Mouse (Mus musculus) midbrain, embryonic 13.5 days (tissue): ENCODE results near the gene Ptp4a2. TPM values are rescaled to one million over a fixed set of nuclear protein-coding genes. Genes with fewer than 3 reads are reported as not detected.

Source experiments
- ATAC-seq: fragments of 200-750 bp; cut with Nextera tagmentation; 2 replicates; pipeline ENCODE4 v1.8.0; 2017; ENCODE audit warnings: mild to moderate bottlenecking, moderate TSS enrichment, moderate library complexity
- H3K27ac ChIP-seq: fragments of 300-500 bp; sonication (generic); 2 replicates; pipeline ENCODE4 v1.5.1; 2015; ENCODE audit warnings: inconsistent platforms, mild to moderate bottlenecking, moderate library complexity
- H3K27me3 ChIP-seq: fragments of 300-500 bp; sonication (generic); 2 replicates; pipeline ENCODE4 v1.6.1; 2015; ENCODE audit warnings: mild to moderate bottlenecking, inconsistent platforms
- H3K36me3 ChIP-seq: fragments of 300-500 bp; sonication (generic); 2 replicates; pipeline ENCODE4 v1.6.1; 2015; ENCODE audit warnings: mild to moderate bottlenecking, inconsistent platforms
- H3K4me1 ChIP-seq: fragments of 300-500 bp; sonication (generic); replicated peaks from 2 replicates; pipeline ENCODE4 v1.6.1; 2015; ENCODE audit warnings: inconsistent platforms
- H3K4me2 ChIP-seq: fragments of 300-500 bp; sonication (generic); replicated peaks from 2 replicates; pipeline ENCODE4 v1.6.1; 2015; ENCODE audit warnings: moderate library complexity, mild to moderate bottlenecking, inconsistent platforms
- H3K4me3 ChIP-seq: fragments of 300-500 bp; sonication (generic); replicated peaks from 2 replicates; pipeline ENCODE4 v1.5.1; 2015; ENCODE audit warnings: mild to moderate bottlenecking, inconsistent platforms
- H3K9ac ChIP-seq: fragments of 300-500 bp; sonication (generic); replicated peaks from 2 replicates; pipeline ENCODE4 v1.6.1; 2015; ENCODE audit warnings: mild to moderate bottlenecking, inconsistent platforms
- H3K9me3 ChIP-seq: fragments of 300-500 bp; sonication (generic); 2 replicates; pipeline ENCODE4 v1.6.1; 2016; ENCODE audit warnings: mild to moderate bottlenecking, inconsistent platforms
- WGBS: fragments of 180-500 bp; shearing (Covaris S2); methylation state at CpG from one replicate; pipeline ENCODE4 v1.1.7; 2015; 5-methylcytosine and 5-hydroxymethylcytosine counted together
- polyA plus RNA-seq: library from polyadenylated mRNA; unstranded; fragments of >200 nt; fragmentation: Nextera tagmentation; extraction: Ambion mirVana; gene quantifications from 2 replicates; pipeline ENCODE4 v1.2.1, GENCODE M21; 2015

Ptp4a2 gene
- polyA plus RNA-seq, 1 experiment from 2014 or later = 287 TPM

GRCm38 (mm10) chr4:129805059-129805458, 6.0 kb upstream of the Ptp4a2 start:
- no peaks in the 10 kb centered on the region for H3K4me1 ChIP-seq
- H3K36me3 ChIP-seq = no peaks in the 10 kb centered on the region
- H3K27ac ChIP-seq = no peak overlapping the region
- no peak for ATAC-seq
- no peak overlapping the region for H3K9ac ChIP-seq
- H3K4me3 ChIP-seq = no peak overlapping the region
- 87% methylated on average over 3 of the region's 3 CpGs for WGBS
- no peak overlapping the region for H3K4me2 ChIP-seq
- no peaks in the 10 kb centered on the region for H3K9me3 ChIP-seq
- H3K27me3 ChIP-seq = no peaks in the 10 kb centered on the region

- Histone ChIP-seq H3K4me3 (no peak overlapping the region), H3K27me3 (peaks cover 11% of the 10 kb centered on the region), H3K36me3 (no peaks in the 10 kb centered on the region), H3K9ac (no peak overlapping the region), H3K4me1 (peaks cover 5% of the 10 kb centered on the region), H3K9me3 (no peaks in the 10 kb centered on the region), H3K27ac (no peak overlapping the region), H3K4me2 (no peak overlapping the region)
- 88% methylated on average over 14 of the region's 14 CpGs for WGBS
- ATAC-seq = no peak
Observed at GRCm38 (mm10) chr4:129811605-129812468, 818 bp downstream of the Ptp4a2 start.

DNA sequence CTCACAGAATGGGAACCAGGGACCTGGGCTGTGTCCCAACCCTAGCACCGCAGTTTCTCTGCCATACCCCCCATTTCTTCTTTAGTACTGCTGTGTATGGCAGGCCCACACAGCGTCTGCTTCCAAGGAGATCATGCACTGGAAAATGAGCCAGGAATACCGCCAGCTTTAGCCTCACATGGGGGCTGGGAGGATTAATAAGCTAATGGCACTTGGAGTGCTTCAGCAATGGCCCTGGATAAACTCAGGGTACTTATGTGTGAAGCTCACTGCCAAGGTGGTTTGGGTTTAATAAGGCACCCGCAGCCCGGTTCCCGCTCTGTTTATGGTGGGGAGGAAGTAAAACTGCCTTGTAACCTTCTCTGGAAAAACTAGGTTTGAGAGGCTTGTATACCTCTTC, 6.6 kb downstream of the Ptp4a2 start:
- no peak for ATAC-seq
- Histone ChIP-seq H3K27ac (no peak overlapping the region), H3K9me3 (no peaks in the 10 kb centered on the region), H3K27me3 (no peaks in the 10 kb centered on the region), H3K36me3 (no peaks in the 10 kb centered on the region), H3K9ac (no peak overlapping the region), H3K4me2 (no peak overlapping the region), H3K4me1 (peaks cover 24% of the 10 kb centered on the region), H3K4me3 (no peak overlapping the region)
- whole genome bisulfite sequencing = 69% methylated on average over 6 of the region's 6 CpGs

DNA sequence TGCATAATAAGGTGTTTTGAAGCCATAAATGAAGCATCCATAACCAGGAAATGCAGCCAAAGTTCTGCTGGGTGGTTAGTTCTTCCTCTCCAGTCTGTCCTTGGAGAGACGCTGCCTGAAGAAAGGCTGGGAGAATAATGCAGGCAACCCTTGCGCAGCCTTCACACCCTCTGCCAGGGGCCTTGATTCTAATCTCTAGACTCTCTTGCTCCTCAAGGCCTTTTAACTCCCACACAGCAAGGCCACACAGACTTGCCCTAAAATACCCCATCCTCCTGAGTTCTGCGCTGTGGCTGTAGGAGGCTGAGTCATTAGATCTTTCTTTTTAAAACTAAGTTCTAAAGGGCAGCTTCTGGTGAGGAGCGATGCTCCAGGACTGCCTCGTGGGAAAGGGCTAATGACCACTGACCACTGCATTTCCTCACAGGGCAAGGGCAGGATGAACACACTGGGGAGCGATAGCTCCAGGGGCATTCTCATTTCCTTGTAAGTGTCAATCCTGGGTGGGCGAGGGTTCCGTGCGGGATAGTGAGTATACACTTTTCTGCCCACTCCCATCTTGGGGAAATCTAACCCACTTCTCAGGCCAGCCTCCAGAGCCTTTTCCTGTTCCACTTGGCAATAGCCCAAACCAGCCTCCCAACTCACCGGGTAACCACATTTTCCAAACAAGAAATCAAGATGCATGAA, 7.6 kb downstream of the Ptp4a2 start:
- 84% methylated on average over 10 of the region's 10 CpGs for WGBS
- peaks cover 35% of the 10 kb centered on the region for H3K4me1 ChIP-seq
- H3K9ac ChIP-seq = no peak overlapping the region
- no peak for ATAC-seq
- H3K9me3 ChIP-seq = no peaks in the 10 kb centered on the region
- no peak overlapping the region for H3K4me3 ChIP-seq
- H3K27ac ChIP-seq = no peak overlapping the region
- no peaks in the 10 kb centered on the region for H3K36me3 ChIP-seq
- no peak overlapping the region for H3K4me2 ChIP-seq
- H3K27me3 ChIP-seq = no peaks in the 10 kb centered on the region

DNA sequence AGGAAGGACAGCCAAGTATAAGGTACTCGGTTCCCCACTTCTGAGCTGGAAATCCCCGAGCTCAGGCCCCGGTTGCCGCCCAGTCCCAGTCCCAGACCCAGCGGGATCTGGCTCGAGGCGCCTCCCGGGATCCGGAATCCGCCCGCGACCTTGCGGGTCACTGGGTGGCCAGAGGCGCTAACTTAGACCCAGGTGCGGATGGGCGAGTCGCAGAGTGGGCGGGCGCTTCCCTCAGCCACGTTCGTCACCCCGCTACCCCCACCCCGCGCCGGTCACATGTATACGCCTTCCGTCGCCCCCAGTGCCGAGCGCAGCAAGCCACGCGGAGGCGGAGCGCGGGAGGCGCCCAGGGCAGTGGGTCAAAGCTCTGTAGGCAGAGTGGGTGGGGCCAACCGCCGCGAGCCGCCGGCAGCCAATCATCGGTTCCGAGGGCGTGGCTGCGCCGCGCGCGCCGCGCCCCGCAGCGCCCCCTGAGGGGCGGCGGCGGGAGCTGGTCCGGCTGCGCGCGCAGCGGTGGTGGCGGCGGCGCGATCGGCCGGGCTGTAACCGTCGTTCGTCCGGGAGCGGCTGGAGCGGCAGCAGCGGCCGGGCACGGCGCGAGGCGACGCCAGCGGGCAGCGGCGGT, 8.8 kb downstream of the Ptp4a2 start:
- peak overlapping the region; percentile 90 for H3K4me3 ChIP-seq
- peak overlapping the region; percentile 95 for H3K27ac ChIP-seq

DNA sequence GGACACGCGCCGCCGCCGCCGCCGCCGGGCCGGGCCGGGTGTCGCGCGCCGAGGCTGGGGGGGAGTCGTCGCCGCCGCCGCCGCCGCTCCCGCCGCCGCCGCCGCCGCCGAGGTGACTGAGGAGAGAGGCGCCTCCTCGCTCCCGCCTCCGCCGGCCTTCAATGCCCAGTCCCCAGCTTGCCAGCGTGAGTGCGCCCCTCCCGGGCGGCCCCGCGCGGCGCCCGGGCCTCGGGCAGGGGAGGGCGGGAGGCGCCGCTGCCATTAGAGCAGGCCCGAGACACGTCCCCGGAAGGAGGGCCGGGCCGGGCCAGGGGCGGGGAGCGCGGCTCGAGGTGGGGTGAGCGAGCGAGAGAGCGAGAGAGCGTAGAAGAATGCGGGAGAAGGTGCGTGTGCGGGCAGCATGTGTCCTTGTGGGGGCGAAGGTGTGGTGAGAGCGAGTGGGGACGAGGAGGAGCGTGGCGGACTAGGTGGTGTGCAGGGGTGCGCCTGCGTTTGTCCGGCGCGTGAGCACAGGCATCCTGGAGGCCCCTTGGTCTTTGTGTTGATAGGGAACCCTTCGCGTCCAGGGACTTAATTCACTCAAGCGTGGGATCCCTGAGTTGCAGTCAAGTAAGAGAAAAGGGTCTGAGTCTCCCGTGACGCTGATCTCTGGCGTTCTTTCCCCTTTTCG, 9.5 kb downstream of the Ptp4a2 start:
- H3K4me3 ChIP-seq = peak overlapping the region; percentile 90
- no peaks in the 10 kb centered on the region for H3K27me3 ChIP-seq
- H3K27ac ChIP-seq = peak overlapping the region; percentile 95
- H3K9ac ChIP-seq = peak overlapping the region; percentile 93
- no peaks in the 10 kb centered on the region for H3K9me3 ChIP-seq
- H3K4me1 ChIP-seq = peaks cover 44% of the 10 kb centered on the region
- under 1% methylated on average over 55 of the region's 79 CpGs for WGBS
- peak; percentile 92 for ATAC-seq
- H3K36me3 ChIP-seq = no peaks in the 10 kb centered on the region
- H3K4me2 ChIP-seq = peak overlapping the region; percentile 81

More for the DNA sequence above, 8.8 kb downstream of the Ptp4a2 start:
- H3K9ac ChIP-seq = peak overlapping the region; percentile 93
- under 1% methylated on average over 55 of the region's 83 CpGs for WGBS
- no peaks in the 10 kb centered on the region for H3K27me3 ChIP-seq
- H3K4me1 ChIP-seq = peaks cover 44% of the 10 kb centered on the region
- no peaks in the 10 kb centered on the region for H3K36me3 ChIP-seq
- H3K9me3 ChIP-seq = no peaks in the 10 kb centered on the region
- ATAC-seq = peak; percentile 93
- peak overlapping the region; percentile 81 for H3K4me2 ChIP-seq

- Histone ChIP-seq H3K36me3 (no peaks in the 10 kb centered on the region), H3K4me2 (peak overlapping the region; percentile 81), H3K9me3 (no peaks in the 10 kb centered on the region), H3K9ac (peak overlapping the region; percentile 93), H3K27me3 (no peaks in the 10 kb centered on the region), H3K4me3 (peak overlapping the region; percentile 90), H3K27ac (peak overlapping the region; percentile 95), H3K4me1 (peaks cover 44% of the 10 kb centered on the region)
- ATAC-seq = no peak
- 2% methylated on average over 16 of the region's 16 CpGs for WGBS
Observed at GRCm38 (mm10) chr4:129821087-129821616, 10.1 kb downstream of the Ptp4a2 start.

DNA sequence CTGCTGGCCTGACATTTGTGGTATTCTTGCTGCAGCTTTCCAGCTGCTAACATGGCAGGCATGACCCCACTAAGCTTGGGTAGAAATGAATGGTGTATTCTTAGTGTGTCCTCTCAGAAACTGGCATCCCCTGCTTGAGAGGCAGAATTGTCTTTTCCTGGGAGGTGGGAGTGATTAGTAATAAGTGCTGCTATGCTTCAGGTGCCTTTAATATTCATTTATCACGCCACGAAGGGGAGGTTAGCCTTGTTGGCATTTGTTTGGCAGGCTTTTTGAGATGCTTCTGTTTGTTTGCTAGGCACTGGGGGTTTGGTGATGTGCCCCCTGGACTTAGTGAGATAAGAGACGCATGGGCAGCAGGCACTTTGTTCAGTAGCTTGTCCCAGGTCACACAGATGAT, 11.3 kb downstream of the Ptp4a2 start:
- 76% methylated on average over 3 of the region's 3 CpGs for WGBS
- Histone ChIP-seq H3K9ac (0 out of 2 replicates have a peak overlapping the region, but pooled peaks have one; percentile 19), H3K9me3 (no peaks in the 10 kb centered on the region), H3K36me3 (no peaks in the 10 kb centered on the region), H3K27me3 (no peaks in the 10 kb centered on the region), H3K4me1 (peaks cover 51% of the 10 kb centered on the region), H3K4me3 (peak overlapping the region; percentile 90), H3K4me2 (peak overlapping the region; percentile 81), H3K27ac (no peak overlapping the region)
- ATAC-seq = no peak

DNA sequence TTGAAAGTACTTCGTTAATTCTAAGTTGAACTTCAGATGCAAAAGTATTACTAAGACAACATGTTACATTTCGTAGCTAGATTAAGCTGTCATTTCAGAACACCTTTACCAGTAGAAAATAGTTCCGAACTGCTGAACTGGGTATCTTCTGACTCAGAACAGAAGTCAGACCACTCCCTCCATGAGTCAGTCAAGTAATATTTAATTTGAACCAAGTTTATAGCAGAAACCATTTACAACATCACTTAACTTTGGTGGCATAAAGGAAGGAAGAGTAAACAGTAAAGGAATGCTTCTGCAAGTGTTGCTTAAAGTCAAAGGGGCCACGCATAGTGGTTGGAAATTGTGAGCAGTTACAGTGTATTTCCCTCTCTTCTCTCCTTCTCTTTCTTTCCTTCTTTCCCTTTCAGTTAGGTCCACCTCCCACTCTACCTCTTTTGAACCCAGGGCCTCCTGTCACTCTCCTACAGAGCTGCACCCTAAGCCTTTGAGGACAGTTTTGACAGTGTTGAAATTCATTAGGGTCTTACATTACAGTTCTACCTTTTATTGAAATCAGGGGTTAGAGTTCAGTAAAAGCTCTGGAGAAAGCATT, 12.3 kb downstream of the Ptp4a2 start:
- Histone ChIP-seq H3K9me3 (no peaks in the 10 kb centered on the region), H3K4me3 (no peak overlapping the region), H3K4me2 (no peak overlapping the region), H3K9ac (no peak overlapping the region), H3K4me1 (peaks cover 51% of the 10 kb centered on the region), H3K36me3 (no peaks in the 10 kb centered on the region), H3K27me3 (no peaks in the 10 kb centered on the region), H3K27ac (no peak overlapping the region)
- ATAC-seq = no peak
- WGBS = 90% methylated on average over 4 of the region's 4 CpGs

GRCm38 (mm10) chr4:129827611-129828010, 16.6 kb downstream of the Ptp4a2 start:
- Histone ChIP-seq H3K27ac (no peak overlapping the region), H3K4me3 (no peak overlapping the region), H3K36me3 (no peaks in the 10 kb centered on the region), H3K4me1 (peaks cover 31% of the 10 kb centered on the region), H3K9ac (no peak overlapping the region), H3K27me3 (no peaks in the 10 kb centered on the region), H3K9me3 (no peaks in the 10 kb centered on the region), H3K4me2 (no peak overlapping the region)
- WGBS = 94% methylated on average over 3 of the region's 3 CpGs
- ATAC-seq = no peak

- no peak overlapping the region for H3K4me3 ChIP-seq
- H3K9me3 ChIP-seq = no peaks in the 10 kb centered on the region
- H3K4me1 ChIP-seq = peaks cover 29% of the 10 kb centered on the region
- H3K27ac ChIP-seq = no peak overlapping the region
- no peaks in the 10 kb centered on the region for H3K36me3 ChIP-seq
- no peak overlapping the region for H3K9ac ChIP-seq
- no peak for ATAC-seq
- WGBS = 87% methylated on average over 3 of the region's 3 CpGs
- H3K27me3 ChIP-seq = no peaks in the 10 kb centered on the region
- no peak overlapping the region for H3K4me2 ChIP-seq
Observed at GRCm38 (mm10) chr4:129828081-129828480, 17.1 kb downstream of the Ptp4a2 start.
